Mouse (Mus musculus) forebrain, embryonic 12.5 days (tissue): ENCODE measurements around the gene Gm6793. TPM values are rescaled to one million over a fixed set of nuclear protein-coding genes. Genes with fewer than 3 reads are reported as not detected.

ENCODE experiments used
- ATAC-seq: fragments of 200-750 bp; cut with Nextera tagmentation; 2 replicates; pipeline ENCODE4 v1.8.0; 2017; ENCODE audit warnings: moderate TSS enrichment; ENCODE audit not compliant: low FRiP score
- H3K27ac ChIP-seq: fragments of 300-500 bp; sonication (generic); 2 replicates; pipeline ENCODE4 v1.5.1; 2016; ENCODE audit warnings: mild to moderate bottlenecking
- H3K27me3 ChIP-seq: fragments of 300-500 bp; sonication (generic); 2 replicates; pipeline ENCODE4 v1.6.1; 2016; ENCODE audit warnings: mild to moderate bottlenecking
- H3K36me3 ChIP-seq: fragments of 300-500 bp; sonication (generic); replicated peaks from 2 replicates; pipeline ENCODE4 v1.6.1; 2016; ENCODE audit warnings: mild to moderate bottlenecking
- H3K4me1 ChIP-seq: fragments of 300-500 bp; sonication (generic); 2 replicates; pipeline ENCODE4 v1.6.1; 2016
- H3K4me2 ChIP-seq: fragments of 300-500 bp; sonication (generic); 2 replicates; pipeline ENCODE4 v1.6.1; 2016; ENCODE audit warnings: mild to moderate bottlenecking, moderate library complexity
- H3K4me3 ChIP-seq: fragments of 300-500 bp; sonication (generic); replicated peaks from 2 replicates; pipeline ENCODE4 v1.5.1; 2016; ENCODE audit warnings: mild to moderate bottlenecking
- H3K9ac ChIP-seq: fragments of 300-500 bp; sonication (generic); 2 replicates; pipeline ENCODE4 v1.6.1; 2016; ENCODE audit warnings: mild to moderate bottlenecking
- H3K9me3 ChIP-seq: fragments of 300-500 bp; sonication (generic); 2 replicates; pipeline ENCODE4 v1.6.1; 2016
- WGBS: fragments of 180-500 bp; shearing (Covaris S2); methylation state at CpG from one replicate; pipeline ENCODE4 v1.1.7; 2016; 5-methylcytosine and 5-hydroxymethylcytosine counted together
- polyA plus RNA-seq: library from polyadenylated mRNA; unstranded; fragments of >200 nt; fragmentation: Nextera tagmentation; extraction: Ambion mirVana; gene quantifications from 2 replicates; pipeline ENCODE4 v1.2.1, GENCODE M21; 2016

The Gm6793 gene
- polyA plus RNA-seq, 1 experiment from 2014 or later = 0.88 TPM

DNA sequence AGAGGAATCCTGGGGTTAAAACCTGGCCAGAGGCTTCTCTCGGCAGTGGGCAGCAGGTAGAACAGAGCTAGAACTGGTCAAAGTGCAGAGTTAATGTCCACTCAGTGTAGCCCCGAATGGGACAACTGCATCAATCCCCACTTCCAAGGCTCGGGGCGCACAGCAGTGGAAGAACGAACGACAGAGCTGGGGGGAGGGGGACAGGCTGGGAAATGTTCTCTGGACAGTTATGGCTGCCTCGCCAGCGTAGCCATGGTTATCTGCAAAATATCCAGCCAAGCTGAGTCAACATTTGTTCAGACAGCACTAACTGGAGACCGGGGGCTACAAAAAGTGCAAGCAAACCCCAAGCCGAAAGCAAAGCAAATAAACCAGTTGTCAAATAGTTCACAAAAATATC is 36.7 kb downstream of the Gm6793 start:
- 92% methylated on average over 10 of the region's 10 CpGs for WGBS
- Histone ChIP-seq H3K36me3 (peaks cover 43% of the 10 kb centered on the region), H3K9me3 (no peaks in the 10 kb centered on the region), H3K27ac (no peak overlapping the region), H3K4me1 (no peaks in the 10 kb centered on the region), H3K4me2 (no peak overlapping the region), H3K27me3 (no peaks in the 10 kb centered on the region), H3K4me3 (no peak overlapping the region), H3K9ac (no peak overlapping the region)
- ATAC-seq = no peak

GRCm38 (mm10) chr8:111976326-111976725 is 38.5 kb downstream of the Gm6793 start:
- peaks cover 34% of the 10 kb centered on the region for H3K36me3 ChIP-seq

DNA sequence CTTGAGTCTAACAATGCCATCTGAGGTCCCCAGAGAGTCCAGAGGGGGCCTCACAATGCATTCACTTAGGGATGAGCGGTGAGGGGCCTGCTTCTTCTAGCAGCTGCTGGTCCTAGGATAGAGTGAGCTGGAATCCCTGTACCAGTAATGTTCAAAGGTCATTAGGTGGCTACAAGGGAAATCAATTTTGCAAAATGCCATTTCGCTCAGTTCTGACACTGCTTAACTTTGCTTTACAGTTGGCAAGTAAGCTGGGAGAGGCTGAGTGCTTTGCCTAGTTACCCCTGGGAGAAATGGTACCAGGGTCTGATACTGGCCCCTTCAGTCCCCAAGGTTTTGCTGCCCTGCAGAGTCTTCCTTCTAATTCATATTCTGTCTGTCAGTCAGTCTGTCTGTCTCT is 39.1 kb downstream of the Gm6793 start:
- no peak for ATAC-seq
- no peak overlapping the region for H3K4me3 ChIP-seq
- no peak overlapping the region for H3K4me2 ChIP-seq
- H3K27ac ChIP-seq = no peak overlapping the region
- no peaks in the 10 kb centered on the region for H3K27me3 ChIP-seq
- 90% methylated on average over 2 of the region's 2 CpGs for WGBS
- peaks cover 37% of the 10 kb centered on the region for H3K36me3 ChIP-seq
- no peaks in the 10 kb centered on the region for H3K4me1 ChIP-seq
- H3K9me3 ChIP-seq = no peaks in the 10 kb centered on the region
- H3K9ac ChIP-seq = no peak overlapping the region

More at GRCm38 (mm10) chr8:111976326-111976725, 38.5 kb downstream of the Gm6793 start:
- Histone ChIP-seq H3K27me3 (no peaks in the 10 kb centered on the region), H3K27ac (no peak overlapping the region), H3K4me3 (no peak overlapping the region), H3K9me3 (no peaks in the 10 kb centered on the region), H3K9ac (no peak overlapping the region), H3K4me2 (no peak overlapping the region), H3K4me1 (no peaks in the 10 kb centered on the region)
- WGBS = 90% methylated on average over 2 of the region's 2 CpGs
- ATAC-seq = no peak

DNA sequence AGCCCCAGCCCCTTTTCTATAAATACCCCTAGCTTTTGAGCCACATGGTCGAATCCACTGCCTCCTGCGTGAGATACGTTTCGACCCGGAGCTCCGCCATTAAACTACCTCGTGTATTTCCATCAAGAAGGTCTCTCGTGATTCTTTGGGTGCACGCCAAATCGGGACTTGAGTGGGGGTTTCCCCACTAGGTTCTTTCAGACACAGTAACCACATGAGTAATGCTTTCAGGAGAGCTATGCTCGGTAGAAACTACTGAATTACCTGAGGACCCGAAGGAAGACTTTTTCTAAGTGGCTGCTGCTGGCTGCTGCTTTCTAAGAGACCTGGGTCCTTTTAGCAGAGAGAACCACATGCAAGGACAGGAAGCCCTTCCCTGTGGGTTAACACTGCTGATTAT is 40.7 kb downstream of the Gm6793 start:
- Histone ChIP-seq H3K4me3 (no peak overlapping the region), H3K4me2 (no peak overlapping the region), H3K4me1 (no peaks in the 10 kb centered on the region), H3K27ac (no peak overlapping the region), H3K36me3 (peaks cover 37% of the 10 kb centered on the region), H3K9me3 (no peaks in the 10 kb centered on the region), H3K9ac (no peak overlapping the region), H3K27me3 (no peaks in the 10 kb centered on the region)
- 97% methylated on average over 12 of the region's 12 CpGs for WGBS
- no peak for ATAC-seq

DNA sequence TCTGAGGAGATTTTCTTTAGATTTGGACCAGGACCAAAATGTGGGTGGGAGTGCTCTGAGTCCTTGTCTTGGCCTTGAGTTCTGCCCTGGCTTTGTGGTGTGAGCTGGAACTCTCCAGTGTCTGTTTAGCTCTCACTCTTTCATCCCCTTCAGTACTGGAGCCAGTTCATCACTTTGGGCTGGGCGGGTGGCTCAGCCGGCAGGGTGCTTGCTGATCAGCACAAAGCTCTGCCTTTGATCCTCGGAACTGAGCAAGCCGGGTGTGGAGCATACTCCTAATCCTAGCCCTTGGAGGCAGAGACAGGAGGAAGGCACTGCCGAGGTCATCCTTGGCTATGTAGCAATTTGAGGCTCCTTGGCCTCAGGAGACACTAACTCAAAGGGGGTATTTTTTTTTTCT is 45.8 kb downstream of the Gm6793 start:
- Histone ChIP-seq H3K9me3 (no peaks in the 10 kb centered on the region), H3K36me3 (peaks cover 27% of the 10 kb centered on the region), H3K4me3 (no peak overlapping the region), H3K4me2 (no peak overlapping the region), H3K27ac (no peak overlapping the region), H3K9ac (no peak overlapping the region), H3K4me1 (no peaks in the 10 kb centered on the region), H3K27me3 (no peaks in the 10 kb centered on the region)
- no peak for ATAC-seq
- 30% methylated on average over 5 of the region's 5 CpGs for WGBS

DNA sequence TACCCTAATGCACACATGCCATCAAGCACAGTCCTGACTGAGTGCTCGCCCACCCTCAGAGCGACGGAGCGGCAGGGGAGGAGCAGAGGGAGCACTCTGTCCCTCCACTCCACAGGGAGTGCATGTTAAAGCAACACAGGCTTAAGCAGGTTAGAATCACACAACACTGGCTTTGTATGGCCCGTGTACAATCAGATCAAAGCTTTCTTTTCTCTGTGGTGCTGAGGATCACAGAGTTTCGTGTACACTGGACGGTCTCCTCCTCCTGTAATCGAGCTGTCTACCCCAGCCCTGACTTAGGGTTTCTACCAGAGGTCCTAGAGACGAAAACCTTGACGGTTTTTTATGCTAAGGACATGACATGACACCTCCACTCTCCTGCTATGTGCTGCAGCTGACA is 46.3 kb downstream of the Gm6793 start:
- Histone ChIP-seq H3K4me3 (no peak overlapping the region), H3K27me3 (no peaks in the 10 kb centered on the region), H3K27ac (no peak overlapping the region), H3K4me2 (no peak overlapping the region), H3K9ac (no peak overlapping the region), H3K9me3 (no peaks in the 10 kb centered on the region), H3K36me3 (peaks cover 27% of the 10 kb centered on the region), H3K4me1 (no peaks in the 10 kb centered on the region)
- WGBS = 85% methylated on average over 10 of the region's 10 CpGs
- no peak for ATAC-seq

DNA sequence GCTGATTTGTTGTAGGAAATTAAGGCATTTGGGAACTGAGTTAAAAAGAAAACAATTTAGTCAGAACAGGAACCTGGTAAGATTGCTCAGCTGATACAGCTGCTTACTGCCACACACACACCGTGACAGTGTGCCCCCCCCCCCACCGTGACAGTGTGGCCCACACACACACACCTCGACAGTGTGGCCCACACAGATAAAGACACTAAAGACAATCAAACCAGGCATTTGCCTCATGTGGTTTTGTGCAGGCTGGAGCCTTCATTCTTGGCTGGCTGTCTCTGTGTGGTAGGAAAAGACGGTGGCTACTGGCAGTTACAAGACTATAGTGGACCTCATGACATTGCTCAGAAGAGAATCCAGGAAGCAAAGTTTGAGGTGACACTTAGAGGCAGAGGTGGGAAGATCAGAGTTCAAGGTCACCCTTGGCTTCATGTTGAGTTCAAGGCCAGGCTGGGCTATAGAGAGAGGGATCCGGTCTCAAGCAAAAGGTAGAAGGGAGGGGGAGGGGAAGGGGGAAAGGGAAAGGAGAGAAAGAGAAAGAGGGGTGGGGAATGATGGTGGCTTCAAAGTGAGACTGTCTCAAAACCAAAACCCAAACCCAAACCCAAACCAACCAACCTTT is 47.5 kb downstream of the Gm6793 start:
- no peaks in the 10 kb centered on the region for H3K4me1 ChIP-seq
- H3K9ac ChIP-seq = no peak overlapping the region
- H3K4me3 ChIP-seq = no peak overlapping the region
- ATAC-seq = no peak
- H3K27ac ChIP-seq = no peak overlapping the region
- H3K9me3 ChIP-seq = no peaks in the 10 kb centered on the region
- H3K4me2 ChIP-seq = no peak overlapping the region
- 87% methylated on average over 5 of the region's 5 CpGs for WGBS
- peaks cover 24% of the 10 kb centered on the region for H3K36me3 ChIP-seq
- no peaks in the 10 kb centered on the region for H3K27me3 ChIP-seq

DNA sequence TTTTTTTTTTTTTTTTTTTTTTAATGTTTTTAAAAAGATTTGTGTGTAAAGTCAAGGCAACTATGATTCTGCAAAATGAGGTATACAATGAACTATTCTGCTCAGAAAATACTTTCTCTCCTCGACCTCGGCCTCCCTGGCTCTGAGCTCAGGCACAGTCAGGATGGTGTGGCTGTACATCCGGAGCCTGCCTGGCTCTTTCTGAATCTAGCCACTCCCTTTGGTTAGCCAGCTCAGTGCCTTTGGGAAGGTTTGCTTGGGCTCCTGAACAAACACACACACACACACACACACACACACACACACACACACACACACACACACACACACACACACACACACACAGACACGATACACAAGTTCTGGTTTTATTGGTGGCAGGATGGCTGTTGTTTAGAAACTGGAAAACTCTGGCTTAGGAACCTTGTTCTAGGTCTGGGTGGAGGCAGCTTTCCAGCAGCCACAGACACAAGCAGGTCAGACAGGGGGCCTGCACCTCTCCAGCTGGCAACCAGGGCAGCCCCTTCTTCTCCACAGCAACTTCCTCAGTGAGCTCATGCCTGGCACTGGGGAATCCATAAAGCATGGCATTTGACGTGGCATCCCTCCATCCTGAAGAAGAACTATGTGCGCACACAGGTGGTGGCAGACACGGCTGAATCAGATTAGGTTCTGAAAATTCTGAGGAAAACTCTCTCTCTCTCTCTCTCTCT is 49.8 kb downstream of the Gm6793 start:
- Histone ChIP-seq H3K9me3 (no peaks in the 10 kb centered on the region), H3K27me3 (no peaks in the 10 kb centered on the region), H3K4me1 (no peaks in the 10 kb centered on the region), H3K27ac (no peak overlapping the region), H3K9ac (no peak overlapping the region), H3K4me2 (no peak overlapping the region), H3K36me3 (peaks cover 22% of the 10 kb centered on the region), H3K4me3 (no peak overlapping the region)
- 89% methylated on average over 7 of the region's 7 CpGs for WGBS
- no peak for ATAC-seq

DNA sequence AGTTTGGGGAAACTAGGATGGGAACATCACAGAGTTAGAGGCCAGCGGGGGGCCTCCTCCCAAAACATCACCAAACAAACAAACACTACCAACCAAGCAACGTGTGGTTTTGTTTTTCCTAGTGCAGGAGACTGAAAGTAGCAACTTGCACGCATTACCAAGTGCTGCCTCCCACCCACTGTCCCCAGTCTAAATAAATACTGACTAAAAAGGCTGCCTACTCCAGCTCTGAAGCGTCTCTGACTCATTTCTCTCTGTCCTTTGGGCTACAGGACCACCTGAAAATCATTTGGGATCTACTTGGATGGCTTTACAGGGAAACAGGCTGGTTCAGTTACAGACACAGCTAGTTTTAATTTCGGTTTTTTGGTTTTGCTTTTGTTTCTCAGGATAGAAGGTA is 50.5 kb downstream of the Gm6793 start:
- Histone ChIP-seq H3K4me2 (no peak overlapping the region), H3K36me3 (peaks cover 22% of the 10 kb centered on the region), H3K4me3 (no peak overlapping the region), H3K27ac (no peak overlapping the region), H3K9me3 (no peaks in the 10 kb centered on the region), H3K4me1 (no peaks in the 10 kb centered on the region), H3K27me3 (no peaks in the 10 kb centered on the region), H3K9ac (no peak overlapping the region)
- 78% methylated on average over 5 of the region's 5 CpGs for WGBS
- no peak for ATAC-seq

DNA sequence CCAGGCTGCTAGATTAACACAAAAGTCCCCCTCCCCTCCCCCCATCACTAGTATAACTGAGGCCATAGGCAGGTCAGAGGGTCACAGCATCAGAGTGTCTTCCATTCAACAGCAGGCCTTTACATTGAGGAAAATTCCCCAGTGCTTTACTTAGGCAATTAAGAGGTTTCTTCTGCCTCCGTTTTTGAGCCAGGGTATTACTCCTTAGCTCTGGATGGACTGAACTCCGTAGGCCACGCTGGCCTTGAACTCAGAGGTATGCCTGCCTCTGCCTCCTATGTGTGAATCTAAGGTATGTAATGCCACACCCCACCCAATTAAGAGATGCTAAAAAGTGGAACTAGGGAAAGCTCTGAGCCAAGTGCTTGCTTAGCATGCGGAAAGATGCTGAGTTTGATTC is 51.3 kb downstream of the Gm6793 start:
- H3K4me2 ChIP-seq = no peak overlapping the region
- ATAC-seq = no peak
- H3K9me3 ChIP-seq = no peaks in the 10 kb centered on the region
- no peaks in the 10 kb centered on the region for H3K27me3 ChIP-seq
- no peak overlapping the region for H3K9ac ChIP-seq
- no peak overlapping the region for H3K4me3 ChIP-seq
- peaks cover 19% of the 10 kb centered on the region for H3K36me3 ChIP-seq
- no peak overlapping the region for H3K27ac ChIP-seq
- 76% methylated on average over 4 of the region's 4 CpGs for WGBS
- H3K4me1 ChIP-seq = no peaks in the 10 kb centered on the region

Other genes with a start within 250 kb of the Gm6793 start
- 199 and 207 TPM in 2 replicates for gene Cfdp1, start 160.7 kb downstream of the Gm6793 start, polyA plus RNA-seq
- 7.6 and 8.7 TPM in 2 replicates for gene Tmem170, start 138.3 kb downstream of the Gm6793 start, polyA plus RNA-seq
- 1.5 and 1.7 TPM in 2 replicates for gene Chst5, start 104.6 kb downstream of the Gm6793 start, polyA plus RNA-seq
- 18.6 and 18.7 TPM in 2 replicates for gene Tmem231, start 81.2 kb downstream of the Gm6793 start, polyA plus RNA-seq
- 336 and 356 TPM in 2 replicates for gene Gabarapl2, start 74.3 kb downstream of the Gm6793 start, polyA plus RNA-seq
- gene Adat1, start 22.7 kb downstream of the Gm6793 start, polyA plus RNA-seq = 12.6 and 13.0 TPM in 2 replicates
- 210 and 225 TPM in 2 replicates for gene Kars, start 3.7 kb downstream of the Gm6793 start, polyA plus RNA-seq
- 37.0 and 38.7 TPM in 2 replicates for gene Terf2ip, start 3.6 kb downstream of the Gm6793 start, polyA plus RNA-seq